Mouse (Mus musculus) cerebellum, adult (tissue): ENCODE measurements around the gene Me3.

Experiments used
- ATAC-seq: cut with Nextera tagmentation; 2 replicates; pipeline ENCODE4 v1.9.2; 2017; ENCODE audit warnings: mild to moderate bottlenecking, moderate library complexity, mixed read lengths; ENCODE audit not compliant: insufficient number of reproducible peaks, low FRiP score, low TSS enrichment

The Me3 gene

GRCm38 (mm10) chr7:89632342-89633251, at the start of gene Me3:
Me3 (plus strand) TSS chr7:89632392.
- peak; percentile 81 for ATAC-seq

DNA sequence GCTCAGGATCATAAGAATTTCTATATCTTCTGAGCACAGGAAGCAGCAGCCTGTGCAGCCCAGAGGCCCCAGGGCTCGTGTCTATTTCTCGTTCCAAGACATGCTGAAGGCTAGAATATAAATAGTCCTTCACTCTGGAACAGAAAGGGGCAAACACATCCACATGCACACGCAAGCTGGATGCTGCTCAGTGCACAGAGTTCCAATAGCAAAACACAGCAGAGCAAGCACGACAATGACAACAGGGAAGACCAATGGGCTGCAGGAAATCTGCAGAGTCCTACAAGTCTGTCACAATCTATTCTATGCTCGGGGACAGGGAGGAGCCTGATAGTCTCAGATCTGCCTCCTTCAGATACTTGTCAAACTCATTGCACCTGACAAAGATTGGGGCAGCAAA, 42.2 kb upstream of the Me3 start:
- ATAC-seq, result no peak

DNA sequence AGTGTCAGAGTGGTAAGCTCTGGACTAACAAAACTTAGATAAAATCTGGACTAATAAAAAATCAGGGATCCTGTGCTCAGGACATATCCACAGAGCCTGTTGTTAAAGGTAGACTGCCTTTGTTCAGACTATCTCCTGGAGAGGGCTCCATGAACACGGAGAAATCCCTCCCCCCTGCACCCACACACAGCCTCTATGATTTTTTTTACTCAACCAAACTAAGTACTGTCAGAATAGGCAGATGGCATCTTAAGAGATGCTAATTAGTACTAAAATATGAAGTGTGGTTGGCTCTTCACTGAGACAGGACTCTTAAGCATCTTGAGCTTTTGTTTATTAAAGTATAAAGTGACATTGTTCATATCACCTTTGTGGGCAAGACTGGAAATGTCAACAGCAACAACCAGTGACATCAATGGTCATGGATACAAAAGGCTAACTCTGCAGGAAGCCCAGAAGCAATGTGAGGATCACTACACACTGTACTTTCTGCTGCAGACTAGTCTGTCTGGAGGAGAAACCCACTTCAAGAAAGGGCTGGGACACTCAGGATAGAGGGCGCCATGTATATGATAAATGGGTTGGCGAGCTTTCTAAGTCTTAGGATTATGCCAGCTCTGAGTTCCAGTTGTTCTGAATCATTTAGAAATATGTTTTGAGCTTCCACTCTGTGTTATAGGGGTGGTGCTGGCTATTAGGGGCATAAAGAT, 41.5 kb upstream of the Me3 start:
- no peak for ATAC-seq

- ATAC-seq, result no peak
These were observed 36.4 kb upstream of the Me3 start for GRCm38 (mm10) chr7:89595813-89596212.

DNA sequence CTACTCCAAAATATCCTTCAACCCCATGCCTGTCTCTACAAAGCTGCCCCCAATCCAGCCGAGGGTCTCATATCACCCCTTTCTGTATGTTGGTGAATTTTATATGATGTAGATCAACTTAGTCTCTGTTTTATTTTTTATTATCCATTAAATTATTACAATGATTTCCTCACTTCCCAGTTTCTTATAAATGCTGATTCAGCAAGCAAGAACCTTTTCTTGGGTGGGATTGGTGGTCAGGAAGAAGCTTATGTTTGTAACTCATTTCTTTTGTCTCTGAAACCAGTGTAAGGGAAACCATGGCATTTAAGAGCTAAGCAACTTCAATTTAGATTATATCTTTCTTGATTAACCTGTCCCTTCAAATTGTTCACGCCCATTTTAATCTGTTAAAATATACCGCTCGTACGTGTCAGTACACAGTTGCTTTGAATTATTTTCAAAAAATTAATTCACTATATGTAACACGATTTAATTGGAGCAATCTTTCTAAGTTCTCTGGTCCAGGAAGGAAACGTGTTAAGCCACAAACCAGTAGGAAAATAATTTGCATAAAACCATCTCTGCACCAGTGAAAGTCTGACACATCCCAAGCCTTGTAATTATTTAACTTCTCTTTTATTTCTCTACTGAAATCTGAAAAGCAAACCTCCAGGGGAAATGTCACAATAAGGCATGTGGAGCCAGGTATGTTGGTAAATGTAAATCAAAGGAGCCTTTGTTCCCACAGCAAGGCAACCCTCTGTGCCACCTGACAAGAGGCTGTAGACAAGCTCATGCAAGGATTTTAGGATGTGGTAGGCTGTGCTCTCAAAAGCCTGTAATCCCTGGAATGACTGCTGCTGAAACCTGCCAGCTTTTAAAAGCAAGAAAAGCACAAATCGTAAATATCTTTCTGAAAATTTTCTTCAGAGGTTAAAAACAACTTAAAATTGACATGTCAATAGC, 26.3 kb upstream of the Me3 start:
- no peak for ATAC-seq

DNA sequence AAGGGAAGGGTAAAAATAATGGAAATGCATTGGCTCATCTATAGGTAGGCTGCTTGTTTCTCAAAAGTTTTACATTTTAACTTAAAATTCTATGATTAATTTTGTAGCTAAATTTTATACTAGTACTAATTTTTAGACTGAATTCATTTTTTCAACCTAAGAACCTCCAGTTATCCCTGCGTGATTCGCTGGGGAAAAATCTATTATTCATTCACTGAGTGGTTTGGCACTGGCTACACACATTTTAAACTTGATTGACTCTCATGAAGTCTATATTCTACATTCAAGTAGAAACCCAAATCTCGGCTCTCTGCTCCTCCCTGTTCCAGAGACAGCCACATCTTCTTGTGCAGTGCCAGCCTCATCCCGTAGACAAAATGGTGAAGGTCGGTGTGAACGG, 24.9 kb upstream of the Me3 start:
- ATAC-seq, result no peak

- no peak for ATAC-seq
These were observed 21.0 kb upstream of the Me3 start for GRCm38 (mm10) chr7:89611236-89611635.

DNA sequence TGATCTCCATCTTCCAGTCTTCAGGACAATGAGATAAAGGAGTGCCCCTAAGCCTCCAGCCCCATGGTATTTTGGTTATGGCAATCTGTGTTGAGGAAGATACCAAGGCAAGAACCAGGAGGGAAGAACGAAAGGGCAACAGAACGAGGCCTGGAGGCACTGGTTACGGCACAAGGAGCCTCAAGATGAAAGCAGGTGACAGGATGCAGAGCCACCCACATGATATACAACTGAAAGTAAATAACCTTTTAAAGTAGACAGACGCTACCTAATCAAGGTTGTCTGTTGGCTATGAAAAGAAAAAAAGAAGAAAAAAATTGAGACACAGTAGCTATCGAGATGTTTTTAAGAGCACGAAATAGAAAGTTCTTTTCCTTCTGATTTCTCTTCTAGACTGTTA, 16.0 kb upstream of the Me3 start:
- no peak for ATAC-seq

DNA sequence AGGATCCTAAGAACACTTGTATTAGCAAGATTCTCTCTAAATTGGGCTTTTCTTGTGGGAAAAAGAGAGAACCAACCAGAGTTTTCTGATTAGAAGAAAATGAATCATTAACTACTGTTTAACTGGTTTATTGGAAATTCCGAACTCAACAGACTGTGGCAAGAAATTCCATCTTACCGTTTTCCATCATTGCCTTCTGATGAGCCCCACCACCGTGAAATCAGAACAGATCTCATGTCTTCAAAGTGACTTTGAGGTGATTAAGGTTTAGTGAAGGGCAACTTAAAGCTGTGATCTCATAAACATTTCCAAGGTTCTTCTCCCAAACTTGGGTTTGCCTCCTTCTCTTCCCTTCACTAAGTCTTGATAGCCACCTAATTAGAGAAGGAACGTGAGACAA, 8.9 kb upstream of the Me3 start:
- ATAC-seq, result no peak

- no peak for ATAC-seq
These were observed 4.8 kb upstream of the Me3 start for GRCm38 (mm10) chr7:89627393-89627792.

GRCm38 (mm10) chr7:89628006-89628405, 4.2 kb upstream of the Me3 start:
- ATAC-seq, result no peak

GRCm38 (mm10) chr7:89629006-89629405, 3.2 kb upstream of the Me3 start:
- no peak for ATAC-seq

- ATAC-seq, result no peak
These were observed 2.3 kb upstream of the Me3 start for GRCm38 (mm10) chr7:89629914-89630313.

DNA sequence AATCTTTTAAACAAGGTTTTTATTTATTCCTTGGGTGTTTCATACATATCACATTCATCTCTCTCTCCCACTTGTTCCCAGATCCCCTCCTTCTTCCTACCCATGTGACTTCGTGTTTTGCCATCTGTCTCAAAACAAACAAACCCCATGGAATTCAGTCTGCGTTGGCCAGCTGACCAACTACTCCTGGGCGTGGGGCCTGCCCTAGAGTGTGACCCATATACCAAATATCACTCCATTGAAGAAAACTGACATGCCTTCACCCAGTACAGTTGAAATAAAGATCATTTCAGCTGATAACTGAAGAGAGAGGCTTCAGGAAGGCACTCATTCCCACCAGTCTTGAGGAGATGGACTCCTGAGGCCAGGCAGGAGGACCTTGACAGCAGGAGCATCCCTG, 1.4 kb upstream of the Me3 start:
- ATAC-seq, result peak; percentile 36; the same call in 1 of the 2 replicates

- ATAC-seq, result no peak
These were observed 8.3 kb downstream of the Me3 start for GRCm38 (mm10) chr7:89640533-89640932.

DNA sequence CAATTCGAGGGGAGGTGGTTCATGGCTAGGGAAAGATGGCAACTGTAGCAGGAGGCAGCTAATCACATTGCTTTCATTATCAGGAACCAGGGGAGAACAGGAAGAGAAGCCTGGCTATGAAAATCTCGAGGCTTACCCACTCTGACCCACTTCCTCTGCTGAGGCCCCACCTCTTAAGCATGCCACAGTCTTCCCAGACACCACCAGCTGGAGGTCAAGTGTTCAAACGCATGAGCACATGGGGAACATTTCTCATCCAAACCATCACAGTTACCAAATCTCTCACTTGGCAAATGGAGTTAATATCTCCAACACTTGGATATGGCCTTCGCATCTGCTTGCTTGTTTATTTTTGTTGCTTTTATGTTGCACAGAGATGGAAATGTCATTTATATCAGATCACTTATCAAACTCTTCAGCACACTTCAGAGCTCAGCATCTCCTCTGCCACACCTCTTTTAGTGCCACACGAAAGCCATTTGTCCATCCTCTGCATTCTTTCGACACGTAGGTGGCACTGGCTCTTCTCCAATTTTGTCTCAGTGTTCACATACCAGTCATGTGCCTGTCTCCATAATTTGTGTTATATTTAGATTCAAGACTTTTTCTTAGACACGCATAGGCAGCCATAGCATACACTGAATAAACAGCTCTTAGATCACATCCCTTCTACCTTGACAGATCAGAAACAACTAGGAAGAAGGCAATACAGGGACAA, 8.9 kb downstream of the Me3 start:
- ATAC-seq, result no peak

DNA sequence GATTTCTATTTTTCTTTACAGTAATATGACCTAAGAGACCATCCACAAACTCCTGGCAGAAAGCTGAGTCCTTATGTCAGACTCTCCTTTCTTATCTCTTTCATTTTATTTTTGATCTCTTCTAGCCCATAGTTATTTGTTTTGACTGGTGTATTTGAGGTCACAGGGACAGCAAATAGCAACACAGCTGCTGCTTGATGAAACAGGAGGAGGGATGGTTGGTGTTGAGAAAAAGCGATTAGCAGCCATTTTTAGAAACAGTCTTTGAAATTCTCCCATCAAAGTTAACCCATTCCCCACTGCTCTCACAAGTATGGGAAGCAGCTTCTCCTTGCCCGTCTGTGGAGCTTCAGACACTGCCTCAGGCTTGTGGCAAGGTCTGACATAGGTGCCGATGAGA, 12.8 kb downstream of the Me3 start:
- ATAC-seq, result no peak

DNA sequence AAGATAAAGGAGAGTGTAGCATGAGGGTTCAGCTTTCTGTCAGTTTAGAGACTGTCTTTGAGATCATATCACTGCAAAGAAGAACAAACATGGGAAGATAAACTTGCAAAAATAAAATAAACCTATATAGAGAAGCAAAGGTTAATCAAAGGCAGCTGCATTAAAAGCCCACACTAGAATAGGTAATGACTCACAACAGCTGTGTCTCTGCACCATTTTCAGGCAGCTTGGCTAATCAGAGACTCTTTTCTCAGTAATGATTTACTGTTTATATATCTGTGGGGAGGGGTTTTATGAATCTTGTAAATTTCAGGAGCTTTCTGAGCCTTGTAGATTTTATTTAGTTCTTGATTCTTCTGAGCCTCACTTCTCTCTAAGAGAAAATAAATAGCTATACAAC, 15.7 kb downstream of the Me3 start:
- ATAC-seq, result no peak

- ATAC-seq, result no peak
These were observed 25.0 kb downstream of the Me3 start for GRCm38 (mm10) chr7:89657183-89657582.

- ATAC-seq, result no peak
These were observed 25.6 kb downstream of the Me3 start for GRCm38 (mm10) chr7:89657692-89658212.
